Mouse (Mus musculus) fat pad, adult 2 months (tissue): ENCODE results near the gene Chtf18.
"Not testable (repeated sequence)": the region's sequence is repeated elsewhere in the genome, so short reads cannot be mapped to it uniquely, and the experiment has no call there.

ENCODE experiments used
- DNase-seq: peaks from one replicate; pipeline ENCODE4 v3.0.0-alpha.2; 2011; ENCODE audit warnings: low read depth, low spot score; ENCODE audit errors: extremely low read depth

Gene Chtf18

GRCm38 (mm10) chr17:25727265-25728008, at the start of gene Chtf18, which contains the start of gene Rpusd1:
Gene Chtf18, minus strand, starts transcription at chr17:25727419.
Gene Rpusd1, plus strand, starts transcription at chr17:25727670.
- peak; percentile 94 for DNase-seq

DNA sequence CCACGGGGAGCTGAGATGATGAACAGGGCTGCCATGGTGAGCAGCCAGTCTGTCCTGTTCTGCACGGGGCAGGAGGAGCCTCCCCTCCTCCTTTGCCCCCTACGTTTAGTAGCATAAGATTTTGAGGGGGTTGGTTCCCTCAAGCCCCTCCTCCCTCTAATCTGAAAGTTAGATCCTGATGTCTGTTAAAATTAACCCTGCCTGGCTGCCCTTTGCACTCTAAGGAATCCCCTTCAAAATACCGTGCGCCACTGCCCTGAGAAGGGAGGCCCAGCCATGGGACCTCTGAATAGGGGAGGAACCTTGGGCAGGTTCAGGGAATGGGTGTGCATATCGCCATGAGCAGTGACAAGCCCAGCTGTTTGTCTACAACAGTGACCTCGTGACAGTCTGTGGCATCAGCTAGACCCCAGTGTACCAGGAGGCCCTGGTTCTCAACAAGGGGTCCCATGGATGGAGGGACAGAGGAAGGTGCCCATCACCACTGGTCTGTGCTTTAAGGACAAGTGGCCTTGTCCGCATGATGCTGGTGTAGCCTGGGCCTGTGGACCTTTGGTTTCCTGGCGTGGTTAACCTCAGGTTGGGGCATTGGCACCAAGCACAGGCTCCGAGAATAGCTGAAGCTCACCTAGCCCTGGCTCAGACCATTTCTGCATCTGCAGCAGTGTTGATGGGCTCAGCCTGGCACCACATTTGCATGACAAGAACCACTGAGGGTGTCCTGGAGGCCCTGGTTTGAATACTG, 48.3 kb upstream of the Chtf18 start:
- no peak for DNase-seq

GRCm38 (mm10) chr17:25773549-25774120, 46.4 kb upstream of the Chtf18 start, which contains the start of gene Narfl:
Gene Narfl, plus strand, starts transcription at chr17:25773776.
- DNase-seq, result peak; percentile 61

DNA sequence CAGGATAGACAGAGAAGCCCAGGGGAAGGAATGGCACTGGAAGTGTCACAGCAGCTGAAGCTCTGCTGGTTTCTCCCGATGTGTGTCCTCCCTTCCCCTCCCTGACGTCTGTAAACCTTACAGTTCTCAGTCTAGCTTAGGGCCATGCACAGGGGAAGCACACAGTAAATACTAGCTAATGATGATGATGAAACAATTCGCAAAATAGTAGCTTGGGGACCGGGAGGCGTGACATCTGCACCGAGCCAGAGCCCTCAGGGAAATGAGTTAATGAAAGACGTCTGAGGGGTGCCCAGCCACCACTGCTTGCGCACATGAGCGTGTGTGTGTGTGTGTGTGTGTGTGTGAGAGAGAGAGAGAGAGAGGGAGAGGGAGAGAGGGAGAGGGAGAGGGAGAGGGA, 42.1 kb upstream of the Chtf18 start:
- no peak for DNase-seq

- no peak for DNase-seq
These were observed 38.7 kb upstream of the Chtf18 start for GRCm38 (mm10) chr17:25765886-25766285.

GRCm38 (mm10) chr17:25762591-25762990, 35.4 kb upstream of the Chtf18 start:
- no peak for DNase-seq

DNA sequence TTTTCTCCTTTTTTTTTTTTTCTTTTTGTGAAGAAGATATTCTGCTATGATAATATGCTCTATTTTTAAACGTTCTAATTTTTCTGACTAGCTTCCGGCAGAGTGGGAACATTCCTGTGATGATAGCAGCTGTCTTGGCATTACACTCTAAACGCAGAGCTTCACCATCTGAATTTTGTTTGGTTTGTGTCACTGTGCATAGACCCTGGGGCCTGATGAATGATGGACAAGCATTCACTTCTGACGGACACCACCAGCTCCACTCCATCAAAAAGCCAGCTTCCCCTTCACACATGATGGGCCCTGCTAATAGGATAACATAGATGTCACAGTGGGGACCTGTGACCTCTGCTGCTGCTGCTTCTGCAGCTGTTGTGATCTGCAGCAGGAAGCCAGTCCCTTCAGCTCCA, 34.3 kb upstream of the Chtf18 start:
- no peak for DNase-seq

DNA sequence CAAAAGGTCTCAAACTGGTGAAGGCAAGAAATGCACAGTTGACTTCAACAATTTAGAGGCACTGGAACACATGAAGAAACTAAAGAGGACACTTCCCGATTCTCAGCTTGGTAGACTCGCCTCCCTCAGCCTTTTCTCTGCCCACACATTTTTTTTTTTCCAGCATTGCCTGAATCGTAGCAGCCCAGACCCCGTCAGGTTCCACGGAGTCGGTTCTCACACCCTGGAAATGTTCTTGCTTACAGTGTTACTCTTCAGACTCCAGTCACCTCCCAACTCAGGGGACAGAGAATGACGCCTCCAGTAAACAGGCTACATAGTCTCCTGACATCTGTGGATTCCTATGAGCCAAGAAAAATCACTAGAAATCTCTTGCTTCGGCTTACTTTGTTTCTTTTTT, 32.9 kb upstream of the Chtf18 start:
- DNase-seq, result no peak

DNA sequence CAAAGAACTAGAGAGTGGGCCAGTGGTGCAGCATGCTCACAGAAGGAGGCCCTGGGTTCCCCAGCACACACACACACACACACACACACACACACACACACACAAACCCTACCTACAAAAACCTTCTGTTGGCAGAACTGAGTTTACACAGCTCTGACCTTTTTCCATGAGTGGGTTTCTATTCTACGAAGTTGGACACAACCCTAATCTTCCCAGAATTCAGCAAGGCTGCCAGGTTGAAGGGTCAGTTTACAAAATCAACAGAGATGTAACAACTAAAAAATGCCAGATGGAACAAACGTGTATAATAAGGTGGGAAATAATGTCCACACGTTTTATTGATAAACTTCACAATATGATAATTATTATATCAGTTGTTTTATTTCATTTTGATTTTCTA, 30.5 kb upstream of the Chtf18 start:
- DNase-seq, result no peak

DNA sequence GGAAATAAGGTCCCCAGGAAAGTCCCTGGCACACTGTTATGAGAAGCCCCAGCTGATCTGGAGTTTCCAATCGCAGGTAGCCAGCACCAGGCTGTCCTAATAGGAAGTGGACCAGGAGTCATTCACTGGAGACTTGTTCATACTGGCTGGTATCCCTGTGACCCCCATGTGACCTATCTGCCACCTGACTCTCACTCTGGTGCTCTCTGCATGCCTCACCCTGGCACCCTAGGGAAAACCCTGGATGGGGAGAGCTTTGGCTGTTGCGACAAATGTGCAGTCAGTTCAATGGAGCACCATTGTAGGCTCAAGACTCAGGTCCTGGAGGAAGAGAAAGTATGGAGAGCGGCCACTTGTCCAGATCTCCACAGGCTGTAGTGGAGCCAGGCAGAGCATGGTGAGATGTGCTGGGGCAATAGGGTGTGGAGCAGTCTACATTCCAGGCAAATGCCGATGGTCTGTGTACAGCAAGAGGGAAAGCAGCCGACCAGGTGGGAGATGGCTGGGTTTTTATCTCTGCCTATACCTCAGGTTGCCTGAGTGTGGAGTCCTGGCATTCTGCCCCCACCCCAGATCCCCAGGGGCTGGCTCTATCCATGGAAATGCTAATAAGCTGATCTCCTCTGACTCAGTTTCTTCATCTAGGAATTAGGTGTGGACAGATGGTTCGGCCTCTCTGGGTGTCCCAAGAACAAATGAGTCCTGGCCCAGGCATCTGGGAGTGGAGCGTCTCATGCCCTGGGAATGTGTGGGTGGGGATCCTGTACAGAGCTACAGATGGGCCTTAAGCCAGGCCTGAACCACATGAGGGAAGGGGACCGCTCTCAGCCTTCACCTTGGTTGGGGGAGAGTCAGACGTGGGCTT, 29.4 kb upstream of the Chtf18 start:
- no peak for DNase-seq

DNA sequence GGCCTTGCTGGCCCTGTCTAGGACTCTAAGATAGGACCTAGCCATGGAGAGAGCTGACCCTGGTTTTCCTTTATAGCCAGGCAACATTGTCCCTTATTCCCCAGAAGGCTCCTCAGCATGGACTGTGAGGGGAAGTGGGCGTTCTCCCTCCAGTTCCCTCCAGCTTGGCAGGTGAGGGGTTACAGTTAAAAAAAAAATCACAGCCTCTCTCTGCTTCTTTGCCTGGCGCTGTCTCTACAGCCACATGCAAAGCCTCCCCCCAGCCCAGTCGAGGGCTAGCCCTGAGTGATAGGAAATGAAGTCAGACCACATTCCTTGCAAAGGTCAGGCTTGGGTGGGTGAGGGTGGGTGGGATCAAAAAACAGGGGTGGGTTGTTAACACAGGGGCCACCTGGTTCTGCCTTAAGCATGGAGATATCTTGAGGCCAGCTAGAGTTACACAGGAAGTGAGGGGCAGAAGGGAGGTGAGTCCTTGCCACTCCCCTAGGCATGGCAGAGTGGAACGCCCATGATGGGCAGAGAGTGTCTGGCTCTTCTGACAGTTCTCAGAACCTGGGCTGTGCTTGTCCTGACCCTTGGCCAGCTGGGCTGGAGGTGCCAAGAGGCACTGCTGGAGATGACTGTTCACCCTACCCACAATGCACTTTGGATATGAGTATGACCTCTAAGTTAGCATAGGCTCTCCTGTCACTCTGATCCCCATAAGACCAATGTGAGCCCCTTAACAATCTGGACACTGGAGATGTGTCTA, 28.6 kb upstream of the Chtf18 start:
- no peak for DNase-seq

- DNase-seq, result no peak
These were observed 27.9 kb upstream of the Chtf18 start for GRCm38 (mm10) chr17:25755086-25755485.

- DNase-seq, result no peak
These were observed 27.0 kb upstream of the Chtf18 start, which contains the start of gene Msln for GRCm38 (mm10) chr17:25754241-25754640. Gene Msln, minus strand, starts transcription at chr17:25754378.

- DNase-seq, result no peak
These were observed 24.2 kb upstream of the Chtf18 start for GRCm38 (mm10) chr17:25751446-25751845.

DNA sequence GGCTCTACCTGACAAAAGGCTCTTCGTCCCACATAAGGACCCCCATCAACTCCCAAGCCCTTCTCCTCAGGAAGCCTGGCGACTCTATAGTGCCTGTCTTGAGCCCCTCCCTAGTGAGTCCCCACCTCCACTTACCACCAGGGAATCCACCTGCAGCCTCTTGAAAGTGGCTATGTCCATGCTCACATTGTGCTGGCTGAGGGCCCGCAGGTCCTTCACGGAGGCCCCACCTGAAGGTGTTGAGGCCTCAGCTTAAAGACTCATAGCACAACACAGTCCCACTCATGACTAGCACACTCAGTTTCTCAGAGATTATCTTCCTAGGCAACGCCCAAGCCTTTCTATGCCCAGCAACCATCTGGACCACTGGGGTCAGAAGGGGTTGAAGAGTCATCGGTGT, 22.1 kb upstream of the Chtf18 start:
- DNase-seq, result no peak

DNA sequence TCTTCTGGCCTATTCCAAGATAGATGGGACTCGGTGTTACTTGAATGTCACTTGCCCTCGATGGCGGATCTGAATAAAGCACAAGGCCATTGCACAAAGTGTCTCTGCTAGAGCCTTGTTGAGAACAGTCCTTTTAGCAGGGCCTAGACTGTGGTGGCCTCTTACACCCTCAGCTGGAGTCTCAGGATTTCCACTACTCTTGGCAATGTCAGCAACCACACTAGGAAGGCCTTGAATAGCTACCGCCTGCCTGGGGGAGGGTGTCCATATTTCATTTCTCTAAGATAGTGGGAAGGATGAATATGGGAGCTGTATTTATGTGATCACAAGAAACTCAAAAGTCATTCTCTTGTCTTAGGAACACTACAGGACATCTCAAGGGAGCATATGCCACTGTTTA, 21.0 kb upstream of the Chtf18 start:
- no peak for DNase-seq

- no peak for DNase-seq
These were observed 17.1 kb upstream of the Chtf18 start for GRCm38 (mm10) chr17:25744311-25744710.

DNA sequence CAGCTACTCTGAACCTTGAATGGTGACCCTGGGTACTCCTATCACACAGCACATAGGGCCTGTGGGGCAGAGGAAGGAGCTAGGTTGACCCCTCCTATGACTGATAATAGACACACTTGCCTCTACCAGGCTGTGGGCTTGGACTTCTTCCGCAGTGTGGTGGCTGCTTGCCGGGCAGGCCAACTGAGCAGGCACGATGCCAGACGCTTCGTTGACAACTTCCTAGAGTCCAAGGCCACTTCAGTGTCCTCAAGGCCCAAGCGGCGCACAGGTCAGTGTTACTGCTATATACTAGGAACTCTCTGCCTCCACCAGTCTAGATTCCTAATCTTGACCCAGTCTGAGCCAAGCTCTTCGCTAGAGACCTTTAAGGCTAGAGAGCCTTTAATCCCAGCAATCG, 16.6 kb upstream of the Chtf18 start:
- no peak for DNase-seq

- not testable (repeated sequence) for DNase-seq
These were observed 14.3 kb upstream of the Chtf18 start for GRCm38 (mm10) chr17:25741471-25741870.

DNA sequence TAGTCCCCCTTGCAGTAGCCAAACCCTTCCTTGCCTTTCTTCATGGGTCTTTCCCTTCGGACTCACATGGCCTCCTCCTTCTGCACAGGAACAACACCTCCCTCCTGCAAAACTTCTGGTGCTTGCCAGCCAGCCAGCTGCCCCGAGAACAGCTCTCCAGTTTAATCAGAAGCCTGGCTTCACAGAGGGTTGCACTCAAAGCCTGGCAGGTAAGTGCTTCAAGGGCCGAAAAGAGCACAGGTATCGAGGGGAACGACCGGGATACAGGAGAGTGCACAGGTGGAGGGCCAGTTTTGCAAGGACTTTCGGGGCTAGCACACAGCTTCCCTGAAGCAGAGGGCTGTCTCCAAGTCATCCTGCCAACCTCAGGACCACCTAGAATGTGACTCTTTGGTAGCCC, 11.6 kb upstream of the Chtf18 start:
- DNase-seq, result no peak
